Mouse (Mus musculus) liver, embryonic 14.5 days (tissue): ENCODE results near the gene She. TPM values are rescaled to one million over a fixed set of nuclear protein-coding genes. Genes with fewer than 3 reads are reported as not detected.
A peak's percentile ranks its signal among the peaks of the same experiment; 100 is the strongest.

Source experiments
- ATAC-seq: fragments of 200-750 bp; cut with Nextera tagmentation; 2 replicates; pipeline ENCODE4 v1.8.0; 2017; ENCODE audit warnings: moderate number of reproducible peaks, mild to moderate bottlenecking, moderate library complexity; ENCODE audit not compliant: insufficient read depth
- DNase-seq, 3 experiments: peaks; one replicate each; pipeline ENCODE4 v3.0.0-alpha.2; 2012 to 2013; ENCODE audit warnings: low read depth in 3 of 3, low spot score in 3 of 3
- H3K27ac ChIP-seq: fragments of 300-500 bp; sonication (generic); 2 replicates; pipeline ENCODE4 v1.5.1; 2014; ENCODE audit warnings: moderate library complexity, mild to moderate bottlenecking, control low read depth, inconsistent platforms
- H3K27me3 ChIP-seq: fragments of 300-500 bp; sonication (generic); 2 replicates; pipeline ENCODE4 v1.6.1; 2014; ENCODE audit warnings: mild to moderate bottlenecking, low read length, moderate library complexity; ENCODE audit not compliant: control insufficient read depth, insufficient read depth
- H3K36me3 ChIP-seq: fragments of 300-500 bp; sonication (generic); replicated peaks from 2 replicates; pipeline ENCODE4 v1.6.1; 2014; ENCODE audit warnings: low read depth; ENCODE audit not compliant: control insufficient read depth, insufficient read depth
- H3K4me1 ChIP-seq, 2 experiments: fragments of 200-500 bp in 1 of 2; fragments of 300-500 bp in 1 of 2; sonication (generic) in 1 of 2; replicated peaks; 2 replicates each; pipeline ENCODE4 v1.6.1; 2012 to 2014; ENCODE audit warnings: antibody characterized with exemption in 1 of 2, inconsistent platforms in 1 of 2, low read length in 1 of 2; ENCODE audit not compliant: control insufficient read depth in 2 of 2, insufficient read depth in 2 of 2
- H3K4me2 ChIP-seq: fragments of 300-500 bp; sonication (generic); 2 replicates; pipeline ENCODE4 v1.6.1; 2014; ENCODE audit warnings: low read depth, mild to moderate bottlenecking, control low read depth, moderate library complexity
- H3K4me3 ChIP-seq, 2 experiments: fragments of 200-500 bp in 1 of 2; fragments of 300-500 bp in 1 of 2; sonication (generic) in 1 of 2; 2 replicates each; pipeline ENCODE4 v1.5.1; 2012 to 2014; ENCODE audit warnings: low read depth in 2 of 2, low read length in 2 of 2, mild to moderate bottlenecking in 2 of 2, control low read depth in 1 of 2, inconsistent platforms in 1 of 2, moderate library complexity in 1 of 2; ENCODE audit not compliant: insufficient read depth in 1 of 2
- H3K9ac ChIP-seq: fragments of 300-500 bp; sonication (generic); replicated peaks from 2 replicates; pipeline ENCODE4 v1.6.1; 2014; ENCODE audit warnings: mild to moderate bottlenecking, control low read depth, moderate library complexity
- H3K9me3 ChIP-seq: fragments of 300-500 bp; sonication (generic); 2 replicates; pipeline ENCODE4 v1.6.1; 2016; ENCODE audit warnings: low read length, mixed read lengths; ENCODE audit not compliant: control insufficient read depth
- CTCF ChIP-seq: IDR thresholded peaks from 2 replicates; pipeline ENCODE4 v1.5.1; 2016; ENCODE audit warnings: antibody characterized with exemption, low read depth, control low read depth
- EP300 ChIP-seq: IDR thresholded peaks from 2 replicates; pipeline ENCODE4 v1.6.1; 2016; ENCODE audit warnings: antibody characterized with exemption, low read depth
- WGBS: fragments of 180-500 bp; shearing (Covaris S2); extraction: QIAGEN DNeasy Blood & Tissue Kit; methylation state at CpG from one replicate; pipeline ENCODE4 v1.1.7; 2014; ENCODE audit not compliant: insufficient replicate concordance; 5-methylcytosine and 5-hydroxymethylcytosine counted together
- polyA plus RNA-seq, 2 experiments: library from polyadenylated mRNA; depleted of rRNA in 1 of 2; stranded (reverse) in 1 of 2; unstranded in 1 of 2; fragments of >200 nt; fragmentation: Nextera tagmentation in 1 of 2; extraction: Ambion mirVana in 1 of 2; gene quantifications; 2 replicates each; pipeline versions ENCODE4 v1.2.1 to v1.2.3; 2012 to 2014

Gene She
- polyA plus RNA-seq, 2 experiments = 0.55 to 0.81 TPM

- TF ChIP-seq EP300 = no peak
- TF ChIP-seq CTCF = no peak
- Histone ChIP-seq H3K4me2 (no peak overlapping the region), H3K27me3 (no peaks in the 10 kb centered on the region), H3K9ac (no peak overlapping the region), H3K4me3 (no peak overlapping the region), H3K27ac (no peak overlapping the region), H3K4me1 (no peaks in the 10 kb centered on the region; a peak in 1 of 4 replicates), H3K36me3 (no peaks in the 10 kb centered on the region), H3K9me3 (no peaks in the 10 kb centered on the region)
- DNase-seq (no peak), ATAC-seq (no peak)
- 61% methylated on average over 5 of the region's 5 CpGs for WGBS
Observed at GRCm38 (mm10) chr3:89800774-89801506, 30.2 kb upstream of the She start.

- H3K4me1 ChIP-seq = no peaks in the 10 kb centered on the region; a peak in 1 of 4 replicates
- ATAC-seq (no peak), DNase-seq (no peak)
- no peak overlapping the region for H3K9ac ChIP-seq
- H3K27me3 ChIP-seq = no peaks in the 10 kb centered on the region
- H3K27ac ChIP-seq = no peak overlapping the region
- no peak overlapping the region for H3K4me3 ChIP-seq
- no peak overlapping the region for H3K4me2 ChIP-seq
- no peaks in the 10 kb centered on the region for H3K9me3 ChIP-seq
- TF ChIP-seq CTCF = no peak
- TF ChIP-seq EP300 = no peak
- WGBS = 6% methylated on average over 3 of the region's 3 CpGs
- H3K36me3 ChIP-seq = no peaks in the 10 kb centered on the region
Observed at GRCm38 (mm10) chr3:89801507-89801847, 29.7 kb upstream of the She start.

GRCm38 (mm10) chr3:89802876-89803275 is 28.3 kb upstream of the She start:
- H3K36me3 ChIP-seq = no peaks in the 10 kb centered on the region
- WGBS = 57% methylated on average over 15 of the region's 15 CpGs
- H3K9me3 ChIP-seq = no peaks in the 10 kb centered on the region
- peaks cover 6 to 9% of the 10 kb centered on the region in 2 experiments for H3K4me1 ChIP-seq
- no peak for TF ChIP-seq EP300
- TF ChIP-seq CTCF = no peak
- no peak overlapping the region for H3K9ac ChIP-seq
- no peak overlapping the region for H3K4me3 ChIP-seq
- DNase-seq (no peak), ATAC-seq (no peak)
- H3K27ac ChIP-seq = no peak overlapping the region
- no peak overlapping the region for H3K4me2 ChIP-seq
- no peaks in the 10 kb centered on the region for H3K27me3 ChIP-seq

- Histone ChIP-seq H3K4me3 (no peak overlapping the region), H3K36me3 (no peaks in the 10 kb centered on the region), H3K27me3 (no peaks in the 10 kb centered on the region), H3K9me3 (no peaks in the 10 kb centered on the region), H3K9ac (no peak overlapping the region), H3K4me1 (peaks cover 18 to 23% of the 10 kb centered on the region in 2 experiments), H3K4me2 (no peak overlapping the region), H3K27ac (no peak overlapping the region)
- 64% methylated on average over 4 of the region's 4 CpGs for WGBS
- ATAC-seq = no peak
- DNase-seq = no peak
- TF ChIP-seq EP300 = no peak
- TF ChIP-seq CTCF = no peak
Observed at GRCm38 (mm10) chr3:89805179-89805578, 26.0 kb upstream of the She start.

- no peaks in the 10 kb centered on the region for H3K27me3 ChIP-seq
- TF ChIP-seq EP300 (no peak), CTCF (peak; percentile 58)
- 86% methylated on average over 2 of the region's 2 CpGs for WGBS
- no peak for ATAC-seq
- peaks cover 18 to 23% of the 10 kb centered on the region in 2 experiments for H3K4me1 ChIP-seq
- H3K9me3 ChIP-seq = no peaks in the 10 kb centered on the region
- DNase-seq = no peak
- no peaks in the 10 kb centered on the region for H3K36me3 ChIP-seq
- no peak overlapping the region for H3K4me2 ChIP-seq
- no peak overlapping the region for H3K9ac ChIP-seq
- H3K27ac ChIP-seq = no peak overlapping the region
- no peak overlapping the region for H3K4me3 ChIP-seq
Observed at GRCm38 (mm10) chr3:89806751-89807150, 24.4 kb upstream of the She start.
